Mouse (Mus musculus): ENCODE results near the gene Ankrd34c. TPM values are rescaled to one million over a fixed set of nuclear protein-coding genes. Genes with fewer than 3 reads are reported as not detected.

Gene Ankrd34c
- polyA plus RNA-seq, 1 experiment from 2014 or later: not detected

Other genes with a start within 250 kb of the Ankrd34c start
- gene Minar1, start 115.3 kb downstream of the Ankrd34c start, polyA plus RNA-seq (2015; fragmentation: Nextera tagmentation; extraction: Ambion mirVana): 0.08 TPM in 2 replicates
- gene Tmed3, start 33.4 kb downstream of the Ankrd34c start, polyA plus RNA-seq (2015; fragmentation: Nextera tagmentation; extraction: Ambion mirVana): 85.3 and 92.8 TPM in 2 replicates
- 0.08 and 0.14 TPM in 2 replicates for gene Rasgrf1, start 171.4 kb upstream of the Ankrd34c start, polyA plus RNA-seq (2015; fragmentation: Nextera tagmentation; extraction: Ambion mirVana)

Measured in kidney, embryonic 15.5 days (tissue).